Mouse (Mus musculus): ENCODE measurements around the gene Gm13278.
"Not testable (repeated sequence)": the region's sequence is repeated elsewhere in the genome, so short reads cannot be mapped to it uniquely, and the experiment has no call there.

Gm13278 gene

DNA sequence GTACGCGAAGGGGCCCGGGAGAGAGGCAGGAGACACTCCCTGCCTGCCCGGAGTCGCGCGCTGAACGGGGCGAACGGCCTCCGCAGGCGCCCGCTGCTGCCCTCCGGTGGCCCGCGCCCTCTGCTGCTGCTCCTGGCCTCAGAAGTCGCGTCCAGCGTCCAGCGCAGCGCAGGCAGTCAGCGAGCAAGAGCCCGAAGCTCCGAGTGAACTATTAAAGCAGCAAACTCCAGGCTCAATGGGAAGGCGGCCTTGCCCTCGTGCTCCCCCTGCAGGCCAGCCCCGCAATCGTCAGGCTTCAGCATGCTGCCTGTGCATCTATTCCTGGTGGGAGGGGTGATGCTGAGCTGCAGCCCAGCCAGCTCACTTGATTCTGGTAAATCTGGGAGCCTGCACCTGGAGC lies at the start of gene Gm13278:
TSS of gene Gm13278 (plus strand) at position 301 of the 400 bp plus-strand sequence.
- not testable (repeated sequence) for DNase-seq (ENCODE audit: low spot score in 2 of 2)

DNA sequence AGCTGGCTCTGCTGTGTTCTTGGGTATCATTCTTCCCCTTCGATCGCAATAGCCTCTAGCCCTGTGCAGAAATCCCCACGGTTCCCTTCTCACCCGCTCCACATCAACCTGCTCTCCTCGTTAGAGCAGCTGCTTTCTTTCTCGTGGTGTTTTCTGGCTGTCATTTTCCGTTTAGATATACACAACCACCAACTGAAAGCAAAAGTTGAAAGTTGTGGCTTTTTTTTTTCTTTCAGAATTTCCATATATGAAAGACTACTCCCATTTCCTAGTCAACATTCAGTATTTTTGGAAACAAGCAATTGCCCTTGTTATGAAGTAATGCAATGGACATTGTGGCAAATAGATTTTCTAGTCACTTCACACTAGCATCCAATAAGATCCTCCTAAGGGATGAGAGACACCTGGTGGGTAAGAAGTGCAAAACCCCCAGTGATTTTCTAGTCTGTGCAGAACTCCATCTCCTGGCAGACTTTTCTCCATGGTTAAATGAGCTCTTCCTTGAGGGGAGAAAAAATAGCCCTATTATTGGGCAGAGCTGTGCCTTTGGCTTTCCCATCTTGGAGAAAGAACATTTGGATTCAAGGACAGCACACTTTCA lies 48.5 kb upstream of the Gm13278 start:
- no peak for DNase-seq (ENCODE audit: low spot score in 2 of 2)

GRCm38 (mm10) chr4:88744207-88744606 lies 47.1 kb upstream of the Gm13278 start:
- no peak for DNase-seq (ENCODE audit: low spot score in 2 of 2)

GRCm38 (mm10) chr4:88749926-88750325 lies 41.4 kb upstream of the Gm13278 start:
- DNase-seq (ENCODE audit: low spot score in 2 of 2) = no peak

DNA sequence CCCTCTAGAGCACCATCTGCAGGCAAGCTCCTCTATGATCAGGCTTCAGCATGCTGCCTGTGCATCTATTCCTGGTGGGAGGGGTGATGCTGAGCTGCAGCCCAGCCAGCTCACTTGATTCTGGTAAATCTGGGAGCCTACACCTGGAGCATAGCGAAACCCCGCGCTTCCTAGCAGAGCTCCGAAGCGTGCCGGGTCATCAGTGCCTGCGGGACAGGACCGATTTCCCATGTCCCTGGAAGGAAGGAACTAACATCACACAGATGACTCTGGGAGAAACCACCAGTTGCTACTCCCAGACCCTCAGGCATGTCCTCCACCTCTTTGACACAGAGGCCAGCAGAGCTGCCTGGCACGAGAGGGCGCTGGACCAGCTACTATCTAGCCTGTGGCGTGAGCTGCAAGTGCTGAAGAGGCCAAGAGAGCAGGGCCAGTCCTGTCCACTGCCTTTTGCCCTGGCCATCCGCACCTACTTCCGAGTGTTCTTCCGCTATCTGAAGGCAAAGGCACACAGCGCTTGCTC lies 36.5 kb upstream of the Gm13278 start, which contains the start of gene Gm13271:
TSS of gene Gm13271 (plus strand) at position 51 of the 523 bp plus-strand sequence.
- peak; percentile 70 to 76 for DNase-seq (ENCODE audit: low spot score in 2 of 2)

DNA sequence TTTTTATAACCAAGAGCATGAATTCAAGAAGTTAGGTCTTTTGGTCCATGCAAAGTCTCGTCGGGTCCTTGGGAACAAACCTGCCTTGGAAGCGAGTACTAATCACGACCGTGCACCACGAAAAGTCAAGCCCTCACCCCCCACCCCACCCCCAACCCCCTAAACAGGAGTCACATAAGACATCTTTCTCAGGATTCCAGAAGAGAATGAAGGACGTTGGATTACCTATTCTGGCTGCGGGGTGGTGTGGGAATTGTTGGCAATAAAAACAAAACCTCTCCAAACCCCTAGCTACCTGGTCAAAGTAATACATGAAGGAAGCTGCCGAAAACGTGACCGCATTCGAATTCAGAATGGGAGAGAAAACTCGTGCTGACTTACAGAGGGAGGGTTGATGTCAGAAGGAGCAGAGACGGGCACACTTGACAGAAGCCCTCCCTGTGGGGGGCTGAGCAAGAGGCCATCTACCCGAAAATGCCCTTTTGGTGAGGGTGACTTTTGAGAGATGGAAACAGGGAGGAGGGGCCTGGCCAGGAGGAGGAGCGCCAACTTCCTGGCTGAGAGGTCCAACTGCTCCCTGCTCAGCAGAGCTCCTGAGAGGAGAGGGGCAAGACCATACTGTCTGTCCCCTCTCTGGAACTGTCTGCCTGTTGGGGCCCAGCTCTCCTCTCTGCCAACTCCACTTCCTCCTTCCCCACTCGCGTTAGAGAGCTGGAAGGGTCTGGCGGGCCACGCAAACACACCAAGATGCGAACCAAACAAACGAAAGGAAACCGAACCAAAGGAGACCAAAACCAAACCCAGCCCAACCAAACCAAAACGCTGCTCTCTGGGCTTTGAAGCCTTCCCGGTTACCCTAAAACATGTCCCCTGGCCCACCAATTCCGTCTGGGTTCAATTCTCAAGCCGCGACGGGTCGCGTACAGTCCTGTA lies 34.5 kb upstream of the Gm13278 start:
- DNase-seq (ENCODE audit: low spot score in 2 of 2) = peak in 1 of 2 experiments; percentile 18

DNA sequence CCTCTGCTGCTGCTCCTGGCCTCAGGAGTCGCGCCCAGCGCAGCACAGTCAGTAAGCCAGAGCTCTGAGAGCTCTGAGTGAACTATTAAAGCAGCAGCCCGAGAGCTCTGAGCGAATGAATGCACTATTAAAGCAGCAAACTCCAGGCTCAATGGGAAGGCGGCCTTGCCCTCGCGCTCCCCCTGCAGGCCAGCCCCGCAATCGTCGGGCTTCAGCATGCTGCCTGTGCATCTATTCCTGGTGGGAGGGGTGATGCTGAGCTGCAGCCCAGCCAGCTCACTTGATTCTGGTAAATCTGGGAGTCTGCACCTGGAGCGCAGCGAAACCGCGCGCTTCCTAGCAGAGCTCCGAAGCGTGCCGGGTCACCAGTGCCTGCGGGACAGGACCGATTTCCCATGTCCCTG lies 33.7 kb upstream of the Gm13278 start:
- peak; percentile 88 to 92 for DNase-seq (ENCODE audit: low spot score in 2 of 2)

GRCm38 (mm10) chr4:88758751-88759150 lies 32.6 kb upstream of the Gm13278 start:
- not testable (repeated sequence) for DNase-seq (ENCODE audit: low spot score in 2 of 2)

DNA sequence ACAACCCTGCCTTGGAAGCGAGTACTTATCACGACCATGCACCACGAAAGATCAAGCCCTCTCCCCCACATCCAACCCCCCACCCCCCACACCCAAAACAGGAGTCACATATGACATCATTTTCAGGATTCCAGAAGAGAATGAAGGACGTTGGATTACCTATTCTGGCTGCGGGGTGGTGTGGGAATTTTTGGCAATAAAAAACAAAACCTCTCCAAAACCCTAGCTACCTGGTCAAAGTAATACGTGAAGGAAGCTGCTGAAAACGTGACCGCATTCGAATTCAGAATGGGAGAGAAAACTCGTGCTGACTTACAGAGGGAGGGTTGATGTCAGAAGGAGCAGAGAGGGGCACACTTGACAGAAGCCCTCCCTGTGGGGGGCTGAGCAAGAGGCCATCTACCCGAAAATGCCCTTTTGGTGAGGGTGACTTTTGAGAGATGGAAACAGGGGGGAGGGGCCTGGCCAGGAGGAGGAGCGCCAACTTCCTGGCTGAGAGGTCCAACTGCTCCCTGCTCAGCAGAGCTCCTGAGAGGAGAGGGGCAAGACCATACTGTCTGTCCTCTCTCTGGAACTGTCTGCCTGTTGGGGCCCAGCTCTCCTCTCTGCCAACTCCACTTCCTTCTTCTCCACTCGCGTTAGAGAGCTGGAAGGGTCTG lies 31.6 kb upstream of the Gm13278 start, which contains the start of gene Gm13283:
TSS of gene Gm13283 (plus strand) at position 510 of the 659 bp plus-strand sequence.
- DNase-seq (ENCODE audit: low spot score in 2 of 2) = peak; percentile 18 to 32

DNA sequence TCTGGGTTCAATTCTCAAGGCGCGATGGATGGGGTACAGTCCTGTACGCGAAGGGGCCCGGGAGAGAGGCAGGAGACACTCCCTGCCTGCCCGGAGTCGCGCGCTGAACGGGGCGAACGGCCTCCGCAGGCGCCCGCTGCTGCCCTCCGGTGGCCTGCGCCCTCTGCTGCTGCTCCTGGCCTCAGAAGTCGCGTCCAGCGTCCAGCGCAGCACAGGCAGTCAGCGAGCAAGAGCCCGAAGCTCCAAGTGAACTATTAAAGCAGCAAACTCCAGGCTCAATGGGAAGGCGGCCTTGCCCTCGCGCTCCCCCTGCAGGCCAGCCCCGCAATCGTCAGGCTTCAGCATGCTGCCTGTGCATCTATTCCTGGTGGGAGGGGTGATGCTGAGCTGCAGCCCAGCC lies 30.9 kb upstream of the Gm13278 start:
- peak; percentile 53 to 78 for DNase-seq (ENCODE audit: low spot score in 2 of 2)

DNA sequence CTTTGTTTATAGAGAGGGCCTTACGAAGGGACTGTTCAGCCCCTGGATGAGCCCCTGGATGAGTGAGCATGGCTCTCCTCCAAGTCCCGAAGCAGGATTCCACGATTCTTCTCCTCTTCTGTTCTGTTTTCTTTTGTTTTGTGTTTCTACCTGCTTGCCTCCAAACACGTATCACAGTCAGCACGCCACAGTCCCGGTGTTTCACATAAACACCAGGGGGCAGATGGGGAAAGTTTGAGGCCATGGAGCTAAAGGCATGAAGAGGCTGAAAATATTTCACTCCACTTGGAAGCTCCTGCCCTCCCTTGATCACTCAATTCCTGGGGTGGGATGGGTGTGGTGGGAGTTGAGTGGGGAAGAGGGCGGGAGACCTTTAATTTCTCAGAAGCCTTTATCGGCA lies 29.6 kb upstream of the Gm13278 start:
- DNase-seq (ENCODE audit: low spot score in 2 of 2) = peak; percentile 66 to 69

DNA sequence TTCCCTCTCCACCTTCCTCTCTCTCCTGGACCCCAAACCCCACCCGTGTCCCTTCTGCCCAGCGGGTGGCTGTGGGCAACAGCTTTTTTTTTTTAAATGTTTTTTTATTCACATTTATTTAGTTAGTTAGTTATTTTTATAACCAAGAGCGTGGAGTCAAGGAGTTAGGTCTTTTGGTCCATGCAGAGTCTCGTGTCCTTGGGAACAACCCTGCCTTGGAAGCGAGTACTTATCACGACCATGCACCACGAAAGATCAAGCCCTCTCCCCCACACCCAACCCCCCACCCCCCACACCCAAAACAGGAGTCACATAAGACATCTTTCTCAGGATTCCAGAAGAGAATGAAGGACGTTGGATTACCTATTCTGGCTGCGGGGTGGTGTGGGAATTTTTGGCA lies 29.0 kb upstream of the Gm13278 start:
- not testable (repeated sequence) for DNase-seq (ENCODE audit: low spot score in 2 of 2)

DNA sequence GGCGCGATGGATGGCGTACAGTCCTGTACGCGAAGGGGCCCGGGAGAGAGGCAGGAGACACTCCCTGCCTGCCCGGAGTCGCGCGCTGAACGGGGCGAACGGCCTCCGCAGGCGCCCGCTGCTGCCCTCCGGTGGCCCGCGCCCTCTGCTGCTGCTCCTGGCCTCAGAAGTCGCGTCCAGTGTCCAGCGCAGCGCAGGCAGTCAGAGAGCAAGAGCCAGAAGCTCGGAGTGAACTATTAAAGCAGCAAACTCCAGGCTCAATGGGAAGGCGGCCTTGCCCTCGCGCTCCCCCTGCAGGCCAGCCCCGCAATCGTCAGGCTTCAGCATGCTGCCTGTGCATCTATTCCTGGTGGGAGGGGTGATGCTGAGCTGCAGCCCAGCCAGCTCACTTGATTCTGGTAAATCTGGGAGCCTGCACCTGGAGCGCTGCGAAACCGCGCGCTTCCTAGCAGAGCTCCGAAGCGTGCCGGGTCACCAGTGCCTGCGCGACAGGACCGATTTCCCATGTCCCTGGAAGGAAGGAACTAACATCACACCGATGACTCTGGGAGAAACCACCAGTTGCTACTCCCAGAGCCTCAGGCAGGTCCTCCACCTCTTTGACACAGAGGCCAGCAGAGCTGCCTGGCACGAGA lies 27.8 kb upstream of the Gm13278 start:
- peak; percentile 18 to 57 for DNase-seq (ENCODE audit: low spot score in 2 of 2)

- DNase-seq (ENCODE audit: low spot score in 2 of 2) = not testable (repeated sequence)
Measured at GRCm38 (mm10) chr4:88773534-88773933, 17.8 kb upstream of the Gm13278 start, which contains the start of gene Gm13290. Gene Gm13290, plus strand, starts transcription at chr4:88773834.

DNA sequence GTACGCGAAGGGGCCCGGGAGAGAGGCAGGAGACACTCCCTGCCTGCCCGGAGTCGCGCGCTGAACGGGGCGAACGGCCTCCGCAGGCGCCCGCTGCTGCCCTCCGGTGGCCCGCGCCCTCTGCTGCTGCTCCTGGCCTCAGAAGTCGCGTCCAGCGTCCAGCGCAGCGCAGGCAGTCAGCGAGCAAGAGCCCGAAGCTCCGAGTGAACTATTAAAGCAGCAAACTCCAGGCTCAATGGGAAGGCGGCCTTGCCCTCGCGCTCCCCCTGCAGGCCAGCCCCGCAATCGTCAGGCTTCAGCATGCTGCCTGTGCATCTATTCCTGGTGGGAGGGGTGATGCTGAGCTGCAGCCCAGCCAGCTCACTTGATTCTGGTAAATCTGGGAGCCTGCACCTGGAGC lies 14.7 kb upstream of the Gm13278 start, which contains the start of gene Gm13289:
TSS of gene Gm13289 (plus strand) at position 301 of the 400 bp plus-strand sequence.
- DNase-seq (ENCODE audit: low spot score in 2 of 2) = not testable (repeated sequence)

DNA sequence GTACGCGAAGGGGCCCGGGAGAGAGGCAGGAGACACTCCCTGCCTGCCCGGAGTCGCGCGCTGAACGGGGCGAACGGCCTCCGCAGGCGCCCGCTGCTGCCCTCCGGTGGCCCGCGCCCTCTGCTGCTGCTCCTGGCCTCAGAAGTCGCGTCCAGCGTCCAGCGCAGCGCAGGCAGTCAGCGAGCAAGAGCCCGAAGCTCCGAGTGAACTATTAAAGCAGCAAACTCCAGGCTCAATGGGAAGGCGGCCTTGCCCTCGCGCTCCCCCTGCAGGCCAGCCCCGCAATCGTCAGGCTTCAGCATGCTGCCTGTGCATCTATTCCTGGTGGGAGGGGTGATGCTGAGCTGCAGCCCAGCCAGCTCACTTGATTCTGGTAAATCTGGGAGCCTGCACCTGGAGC lies 11.8 kb upstream of the Gm13278 start, which contains the start of gene Gm13272:
TSS of gene Gm13272 (plus strand) at position 301 of the 400 bp plus-strand sequence.
- DNase-seq (ENCODE audit: low spot score in 2 of 2) = not testable (repeated sequence)

DNA sequence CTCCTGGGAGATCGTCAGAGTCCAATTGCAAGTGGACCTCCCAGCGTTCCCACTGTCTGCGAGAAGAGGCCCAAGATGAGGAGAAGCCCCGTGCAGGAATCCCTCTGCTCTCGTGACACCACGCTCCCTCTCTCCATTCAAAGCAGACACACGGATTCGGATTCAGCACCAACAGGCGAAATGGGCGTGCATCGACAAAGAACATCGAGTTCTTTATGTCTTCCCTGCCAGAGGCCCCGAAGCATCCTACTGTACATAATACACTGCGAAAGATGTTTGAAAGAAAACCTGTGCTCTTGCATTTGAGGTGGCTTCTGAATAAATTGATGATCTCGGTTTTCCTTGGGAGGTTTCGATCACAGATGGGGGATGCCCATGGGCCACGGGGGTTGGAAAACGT lies 11.0 kb upstream of the Gm13278 start:
- not testable (repeated sequence) for DNase-seq (ENCODE audit: low spot score in 2 of 2)

DNA sequence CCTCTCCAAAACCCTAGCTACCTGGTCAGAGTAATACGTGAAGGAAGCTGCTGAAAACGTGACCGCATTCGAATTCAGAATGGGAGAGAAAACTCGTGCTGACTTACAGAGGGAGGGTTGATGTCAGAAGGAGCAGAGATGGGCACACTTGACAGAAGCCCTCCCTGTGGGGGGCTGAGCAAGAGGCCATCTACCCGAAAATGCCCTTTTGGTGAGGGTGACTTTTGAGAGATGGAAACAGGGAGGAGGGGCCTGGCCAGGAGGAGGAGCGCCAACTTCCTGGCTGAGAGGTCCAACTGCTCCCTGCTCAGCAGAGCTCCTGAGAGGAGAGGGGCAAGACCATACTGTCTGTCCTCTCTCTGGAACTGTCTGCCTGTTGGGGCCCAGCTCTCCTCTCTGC lies 9.5 kb upstream of the Gm13278 start, which contains the start of gene Ifnz:
TSS of gene Ifnz (plus strand) at position 301 of the 400 bp plus-strand sequence.
- DNase-seq (ENCODE audit: low spot score in 2 of 2) = not testable (repeated sequence)

DNA sequence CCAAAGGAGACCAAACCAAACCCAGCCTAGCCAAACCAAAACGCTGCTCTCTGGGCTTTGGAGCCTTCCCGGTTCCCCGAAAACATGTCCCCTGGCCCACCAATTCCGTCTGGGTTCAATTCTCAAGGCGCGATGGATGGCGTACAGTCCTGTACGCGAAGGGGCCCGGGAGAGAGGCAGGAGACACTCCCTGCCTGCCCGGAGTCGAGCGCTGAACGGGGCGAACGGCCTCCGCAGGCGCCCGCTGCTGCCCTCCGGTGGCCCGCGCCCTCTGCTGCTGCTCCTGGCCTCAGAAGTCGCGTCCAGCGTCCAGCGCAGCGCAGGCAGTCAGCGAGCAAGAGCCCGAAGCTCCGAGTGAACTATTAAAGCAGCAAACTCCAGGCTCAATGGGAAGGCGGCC lies 9.0 kb upstream of the Gm13278 start:
- peak in 1 of 2 experiments; percentile 7 for DNase-seq (ENCODE audit: low spot score in 2 of 2)

GRCm38 (mm10) chr4:88785409-88785808 lies 5.9 kb upstream of the Gm13278 start, which contains the start of gene Gm13276:
Gene Gm13276, plus strand, starts transcription at chr4:88785709.
- not testable (repeated sequence) for DNase-seq (ENCODE audit: low spot score in 2 of 2)

GRCm38 (mm10) chr4:88788402-88788801 lies 2.9 kb upstream of the Gm13278 start, which contains the start of gene Gm13277:
Gene Gm13277, plus strand, starts transcription at chr4:88788632.
- DNase-seq (ENCODE audit: low spot score in 2 of 2) = peak; percentile 34 to 72
